Mouse (Mus musculus) gastrocnemius, postnatal 14 days (tissue): Measurements from ENCODE around the gene Ctc1. TPM values are rescaled to one million over a fixed set of nuclear protein-coding genes. Genes with fewer than 3 reads are reported as not detected.
"Not testable (repeated sequence)": the region's sequence is repeated elsewhere in the genome, so short reads cannot be mapped to it uniquely, and the experiment has no call there.

Experiments
- DNase-seq: peaks from one replicate; pipeline ENCODE4 v3.0.0; 2021; ENCODE audit warnings: mixed read lengths
- intact Hi-C: fragments of 180-260 bp; cut with DNase I; formaldehyde crosslinking; loops from one replicate; pipeline ENCODE4 v1.15.1; 2025; ENCODE audit warnings: low total_unique reads
- long read RNA-seq, 2 experiments: library from polyadenylated mRNA; stranded (forward); transcript quantifications; one replicate each; pipeline ENCODE4 v2.0.0; 2021
- total RNA-seq, 2 experiments: library from RNA; stranded (reverse); gene quantifications; 2 replicates each; pipeline ENCODE4 v1.2.3; 2021

Gene Ctc1
- 1 to 10 TPM; 7.5 to 8.1 TPM for total RNA-seq
- long read RNA-seq, experiment 1, full-length matches to known transcripts = 6 of 10 reads
- long read RNA-seq, experiment 1, partial matches to known transcripts = 3 of 10 reads
- long read RNA-seq, experiment 1, other reads (novel, unspliced or antisense) = 1 of 10 reads
- long read RNA-seq, experiment 2, full-length matches to known transcripts = 12 of 14 reads
- long read RNA-seq, experiment 2, partial matches to known transcripts = 1 of 14 reads
- long read RNA-seq, experiment 2, other reads (novel, unspliced or antisense) = 1 of 14 reads

DNA sequence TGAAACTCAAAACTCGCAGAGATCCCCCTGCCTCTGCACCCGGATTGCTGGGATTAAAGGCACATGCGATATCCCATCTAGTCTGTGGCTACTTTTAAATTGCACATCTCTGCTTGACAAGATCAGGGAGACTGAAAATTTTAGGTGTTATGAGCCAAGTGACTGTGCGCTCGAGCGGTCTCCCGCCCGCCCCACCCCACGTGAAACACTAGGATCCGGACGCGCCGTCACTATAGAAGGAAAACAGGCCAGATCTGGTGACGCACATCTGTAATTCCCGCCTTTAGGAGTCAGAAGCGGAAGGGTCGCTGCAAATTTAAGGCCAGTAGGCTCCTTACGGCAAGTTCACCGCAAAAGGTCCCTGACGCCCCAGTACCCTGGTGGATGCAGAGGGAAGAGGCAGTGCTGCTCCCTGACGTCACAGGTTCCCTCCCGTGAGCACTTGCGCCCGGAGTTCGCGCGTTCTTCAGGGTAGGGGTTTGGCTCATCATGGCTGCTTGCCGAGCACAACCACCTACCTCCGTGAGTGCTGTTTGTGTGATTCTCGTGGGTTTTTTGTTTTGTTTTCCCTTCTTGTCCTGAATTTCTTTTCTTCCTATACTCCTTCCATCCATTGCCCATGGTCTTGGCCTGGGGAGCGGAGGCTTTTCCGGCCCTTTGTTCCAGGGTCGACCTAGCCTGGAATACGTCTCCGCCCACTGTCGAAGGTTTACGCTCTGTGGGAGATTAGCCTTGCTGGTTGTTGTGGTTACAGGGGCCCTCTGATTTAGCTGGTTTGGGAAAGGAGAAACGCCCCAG lies at the start of gene Ctc1:
TSS of gene Ctc1 (plus strand) at position 268 of the 798 bp plus-strand sequence.
- DNase-seq = peak; percentile 89
- intact Hi-C loops = no loop called here

DNA sequence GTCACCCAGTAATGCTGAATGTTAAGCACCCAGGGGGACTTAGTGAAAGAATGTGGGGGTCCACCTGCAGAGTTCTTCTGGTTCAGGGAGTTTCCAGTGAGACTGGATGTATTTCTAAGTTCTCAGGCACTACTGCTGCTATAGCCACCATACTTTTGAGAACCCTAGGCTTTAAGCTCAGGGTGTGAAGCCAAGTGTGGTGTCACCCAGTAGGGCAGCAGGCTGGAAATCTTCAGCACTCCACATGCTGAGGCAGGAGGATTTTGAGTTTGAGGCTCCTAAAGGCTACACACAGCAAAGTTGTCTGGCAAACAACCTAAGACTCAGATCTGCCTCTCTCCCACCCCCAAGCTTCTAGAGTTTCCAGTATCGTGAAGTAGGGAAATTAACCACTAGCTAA lies 49.2 kb upstream of the Ctc1 start:
- no peak for DNase-seq
- intact Hi-C loops = no loop called here

DNA sequence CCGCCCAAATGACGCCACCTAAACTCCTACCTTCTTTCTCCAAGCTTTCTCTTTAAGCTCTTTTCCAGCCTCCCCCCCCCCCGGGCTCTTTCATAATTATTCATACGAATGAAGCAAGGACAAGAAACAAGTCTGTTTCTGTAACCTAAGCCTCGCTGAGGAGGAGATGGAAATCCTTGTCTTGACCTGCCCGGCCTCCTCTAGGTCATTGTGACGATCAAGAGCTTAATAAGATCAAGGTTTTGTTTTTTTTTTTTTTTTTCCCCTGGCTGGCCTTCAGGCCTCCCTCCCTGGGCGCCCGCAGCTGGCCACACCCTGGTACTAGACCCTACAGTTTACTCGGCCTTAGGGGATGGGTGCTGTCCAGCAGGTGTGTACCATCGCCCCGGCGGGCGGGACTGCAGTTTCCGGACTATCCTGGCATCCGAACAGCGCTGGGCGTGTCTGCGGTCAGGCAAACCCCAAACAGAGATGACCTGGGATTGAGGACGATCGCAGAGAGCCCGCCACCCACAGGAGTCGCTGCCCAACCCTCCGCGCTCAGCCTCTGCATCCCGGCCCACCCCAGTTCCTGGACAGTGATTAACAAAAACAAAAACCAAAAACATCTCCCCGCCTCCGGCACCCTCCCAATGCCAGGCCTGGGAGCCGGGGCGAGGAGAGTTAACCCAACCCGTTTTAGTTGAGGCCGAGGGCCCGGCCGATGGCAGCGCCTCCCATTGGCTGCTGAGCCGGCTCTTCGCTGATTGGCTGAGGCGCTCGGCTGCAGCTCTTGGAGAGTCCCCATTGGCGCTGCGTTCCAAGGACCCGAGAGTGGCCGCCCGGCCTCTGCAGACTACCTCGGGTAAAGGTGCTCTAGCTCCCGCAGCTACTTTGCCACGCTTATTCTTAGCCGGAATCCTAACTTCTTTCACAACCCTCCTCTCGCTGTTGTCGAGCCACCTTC lies 48.1 kb upstream of the Ctc1 start, which contains the start of gene Slc25a35:
TSS of gene Slc25a35 (plus strand) at position 795 of the 946 bp plus-strand sequence.
- DNase-seq = peak; percentile 93
- intact Hi-C loops = loop anchor here (2.0 kb wide), 1 partner anchor 69 kb away; no protein-coding TSS in a partner anchor

DNA sequence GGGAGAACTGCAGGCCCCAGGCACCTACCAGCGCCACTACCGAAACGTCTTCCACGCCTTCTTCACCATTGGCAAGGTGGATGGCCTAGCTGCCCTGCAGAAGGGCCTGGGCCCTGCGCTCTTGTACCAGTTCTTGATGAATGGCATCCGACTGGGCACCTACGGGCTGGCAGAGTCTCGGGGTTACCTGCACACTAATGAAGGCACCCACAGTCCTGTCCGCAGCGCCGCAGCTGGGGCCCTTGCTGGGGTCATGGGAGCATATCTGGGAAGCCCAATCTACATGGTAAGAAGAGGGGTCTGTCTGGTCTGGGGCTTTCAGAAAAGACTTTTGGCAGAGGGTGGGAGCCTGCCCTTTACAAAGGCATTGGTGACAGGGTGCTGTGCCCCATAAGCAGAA lies 47.0 kb upstream of the Ctc1 start:
- intact Hi-C loops = loop anchor here (2.0 kb wide), 1 partner anchor 68 kb away; no protein-coding TSS in a partner anchor
- DNase-seq = no peak

DNA sequence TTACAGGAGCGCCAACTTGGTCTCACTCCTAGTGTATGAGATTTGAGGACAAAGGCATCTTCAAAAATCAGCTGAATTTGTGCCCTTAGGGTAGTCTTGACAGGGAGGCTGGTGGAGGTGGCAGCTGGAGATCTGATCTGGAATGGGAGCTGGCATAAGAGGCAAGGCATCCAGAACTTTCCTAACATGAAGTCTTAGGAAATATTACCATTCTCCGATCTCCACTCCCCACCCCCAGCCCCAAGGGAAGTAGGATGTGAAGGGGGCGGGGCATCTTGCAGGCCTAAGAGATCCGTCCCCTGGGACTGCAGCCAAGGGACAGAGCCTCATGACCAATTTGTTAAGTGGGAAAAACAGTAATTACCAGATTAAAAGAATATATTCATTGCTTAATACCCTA lies 45.5 kb upstream of the Ctc1 start:
- DNase-seq = peak; percentile 28
- intact Hi-C loops = no loop called here

DNA sequence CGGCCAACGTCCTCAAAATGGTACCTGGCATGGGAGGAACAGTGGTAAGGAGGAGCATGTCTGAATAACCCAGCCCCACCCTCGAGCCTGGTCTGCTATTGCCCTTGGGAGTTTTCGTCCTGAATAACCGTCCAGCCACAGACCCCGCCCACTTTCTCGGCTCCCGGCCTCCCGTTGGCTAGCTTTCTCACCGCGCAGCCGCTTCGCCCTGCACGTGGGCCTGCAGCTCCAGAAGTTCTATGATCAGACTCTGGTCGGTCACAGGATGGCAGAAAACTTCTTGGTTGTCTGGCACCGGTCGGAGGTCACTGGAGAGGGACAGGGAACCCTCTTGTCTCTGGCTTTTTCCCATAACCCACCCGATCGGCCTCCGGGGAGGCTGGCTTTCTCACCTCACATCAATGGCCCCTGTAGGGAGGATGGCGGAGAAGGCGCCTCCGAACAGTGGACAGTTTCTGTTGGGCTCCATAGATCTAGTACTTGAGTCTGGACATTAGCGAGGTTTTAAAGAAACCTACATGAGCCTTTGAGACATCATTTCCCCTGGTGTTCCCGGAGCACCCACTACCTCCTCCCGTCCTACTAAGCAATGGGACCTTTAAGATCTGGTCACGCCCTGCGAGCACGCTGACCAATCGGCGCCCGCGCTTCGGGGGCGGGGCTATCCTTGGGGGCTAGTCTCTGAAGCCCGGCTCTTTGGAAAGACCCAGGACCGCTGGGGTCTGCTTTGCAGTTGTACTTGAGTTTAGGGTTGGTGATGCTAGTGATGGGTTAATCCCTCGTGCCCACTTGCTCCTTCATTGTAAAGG lies 42.3 kb upstream of the Ctc1 start:
- intact Hi-C loops = not testable (repeated sequence)
- DNase-seq = peak; percentile 86

DNA sequence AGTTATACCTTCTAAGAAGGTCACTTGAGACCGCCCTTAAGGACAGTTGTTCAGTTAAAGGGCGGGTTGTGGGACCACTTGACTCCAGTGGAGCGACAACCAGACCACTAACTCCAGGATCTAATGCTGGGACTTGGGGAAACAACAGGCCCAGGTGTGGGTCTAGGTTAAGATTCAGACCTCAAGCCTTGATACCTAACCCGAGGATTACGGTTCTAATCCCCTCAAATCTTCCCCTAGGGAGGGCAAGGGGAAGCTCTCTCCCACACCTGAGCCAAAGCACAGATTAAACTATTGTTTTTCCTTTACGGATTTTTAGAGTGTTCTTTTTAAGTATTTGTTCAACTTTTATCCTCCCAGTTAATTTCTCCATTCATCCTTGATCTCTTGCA lies 41.7 kb upstream of the Ctc1 start:
- no peak for DNase-seq
- intact Hi-C loops = no loop called here

DNA sequence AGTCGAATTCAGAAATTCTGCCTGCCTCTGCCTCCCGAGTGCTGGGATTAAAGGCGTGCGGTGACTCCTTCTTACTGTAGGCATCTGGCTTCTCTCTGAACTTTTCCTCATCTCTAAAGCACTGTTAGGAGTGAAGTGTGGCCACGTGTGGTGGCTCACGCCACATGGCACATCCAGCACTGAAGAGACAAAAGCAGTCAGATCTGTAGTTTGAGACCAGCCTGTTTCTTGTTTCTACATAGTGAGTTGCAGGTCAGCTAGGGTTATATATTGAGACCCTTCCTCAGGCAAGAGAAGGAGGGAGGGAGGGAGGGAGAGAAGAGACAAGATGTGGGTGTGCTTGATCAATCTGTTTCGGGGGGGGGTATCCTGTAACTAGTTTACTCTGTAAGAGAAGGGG lies 40.6 kb upstream of the Ctc1 start, which contains the start of gene Rangrf:
TSS of gene Rangrf (minus strand) at position 101 of the 400 bp plus-strand sequence.
- no peak for DNase-seq
- intact Hi-C loops = no loop called here

DNA sequence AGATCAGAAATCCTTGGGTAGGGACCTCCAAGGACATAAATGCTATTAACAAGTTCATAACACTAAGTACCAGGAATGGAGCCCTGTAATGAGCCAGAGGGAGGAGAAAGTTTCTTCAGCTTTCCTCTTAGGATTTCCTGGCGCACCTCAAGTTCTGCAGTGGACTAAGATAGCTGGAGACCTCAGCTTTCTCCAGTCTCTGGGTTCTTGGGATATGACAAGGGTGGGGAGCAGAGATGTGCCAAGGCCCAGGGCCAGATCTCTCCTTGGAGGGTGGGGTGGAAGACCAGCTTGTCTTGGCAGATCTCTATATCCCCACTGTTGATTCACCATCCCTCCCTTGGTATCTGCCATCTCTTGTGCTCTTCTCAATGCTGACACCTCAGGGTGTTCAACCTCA lies 40.1 kb upstream of the Ctc1 start:
- intact Hi-C loops = no loop called here
- DNase-seq = no peak

DNA sequence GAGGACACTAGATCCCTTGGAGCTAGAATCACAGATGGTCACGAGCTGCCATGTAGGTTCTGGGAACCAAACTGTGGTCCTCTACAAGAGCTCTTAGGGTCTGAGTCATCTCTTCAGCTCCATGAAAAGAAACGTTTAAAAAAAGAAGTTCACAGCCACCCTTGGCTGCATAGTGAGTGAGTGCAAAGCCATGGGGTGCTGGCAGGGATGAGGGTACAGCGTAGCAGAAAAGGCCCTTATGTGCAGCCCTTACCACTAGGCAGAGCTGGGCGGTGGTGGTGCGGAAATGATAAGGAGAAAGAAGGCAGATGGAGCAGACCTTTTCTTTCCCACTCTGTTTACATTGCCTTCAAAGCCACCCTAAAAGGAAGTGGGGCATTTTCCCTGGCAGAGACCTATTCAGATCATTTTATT lies 36.4 kb upstream of the Ctc1 start:
- intact Hi-C loops = no loop called here
- DNase-seq = no peak

DNA sequence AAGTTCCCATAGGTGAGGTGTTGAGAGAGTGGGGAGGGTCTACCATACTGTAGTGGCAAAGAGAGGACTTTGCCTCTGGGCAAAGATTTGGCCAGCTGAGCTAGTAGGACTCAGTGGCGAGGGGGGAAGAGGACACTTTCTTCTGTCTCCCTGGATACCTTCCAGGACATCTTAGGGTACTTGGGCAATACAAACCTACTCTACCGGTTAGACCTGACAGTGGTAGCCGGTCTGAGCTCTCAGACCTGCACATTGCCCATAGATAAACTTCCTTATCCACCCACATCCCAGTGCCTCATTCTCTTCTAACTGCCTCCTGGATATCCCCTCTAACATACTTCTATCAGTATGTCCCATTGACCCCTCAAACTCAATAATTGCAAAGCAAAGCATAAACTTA lies 34.8 kb upstream of the Ctc1 start:
- intact Hi-C loops = loop anchor here (5.0 kb wide), 1 partner anchor 74 kb away; no protein-coding TSS in a partner anchor
- no peak for DNase-seq

DNA sequence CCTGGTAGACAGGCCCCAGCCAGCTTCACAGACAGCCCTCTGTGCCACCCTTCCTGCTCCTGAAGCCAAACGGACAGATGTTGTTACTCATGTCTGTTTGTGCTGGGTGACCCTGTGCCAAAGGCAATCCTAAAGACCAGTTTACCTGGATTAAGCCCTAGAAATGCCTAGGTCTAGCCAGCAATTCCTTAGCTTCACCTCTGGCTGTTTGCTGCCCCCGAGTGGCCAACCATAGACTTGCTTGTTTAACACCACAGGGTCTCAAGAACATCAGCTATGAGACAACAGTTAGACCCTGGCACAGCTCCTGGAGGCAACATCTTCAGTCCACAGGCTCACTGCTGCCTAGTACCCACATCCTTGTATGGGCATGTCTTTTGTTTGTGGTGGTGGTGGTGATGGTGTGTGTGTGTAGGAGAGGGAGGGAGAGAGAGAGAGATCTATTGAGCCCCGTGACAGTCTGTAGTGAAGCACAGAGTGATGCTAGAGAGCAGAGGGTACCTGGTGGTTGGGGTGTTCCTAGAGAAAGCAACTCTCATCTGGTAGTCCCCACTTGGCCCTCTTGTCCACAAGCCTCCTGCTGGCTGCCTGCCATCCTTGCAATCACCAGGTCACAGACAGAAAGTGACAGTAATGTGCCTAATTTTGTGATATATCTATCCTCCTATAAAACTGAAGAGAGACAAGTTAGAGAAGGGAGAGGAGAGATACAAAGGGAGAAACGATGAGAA lies 32.9 kb upstream of the Ctc1 start:
- intact Hi-C loops = loop anchor here (5.0 kb wide), 1 partner anchor 76 kb away; no protein-coding TSS in a partner anchor
- DNase-seq = peak; percentile 74

DNA sequence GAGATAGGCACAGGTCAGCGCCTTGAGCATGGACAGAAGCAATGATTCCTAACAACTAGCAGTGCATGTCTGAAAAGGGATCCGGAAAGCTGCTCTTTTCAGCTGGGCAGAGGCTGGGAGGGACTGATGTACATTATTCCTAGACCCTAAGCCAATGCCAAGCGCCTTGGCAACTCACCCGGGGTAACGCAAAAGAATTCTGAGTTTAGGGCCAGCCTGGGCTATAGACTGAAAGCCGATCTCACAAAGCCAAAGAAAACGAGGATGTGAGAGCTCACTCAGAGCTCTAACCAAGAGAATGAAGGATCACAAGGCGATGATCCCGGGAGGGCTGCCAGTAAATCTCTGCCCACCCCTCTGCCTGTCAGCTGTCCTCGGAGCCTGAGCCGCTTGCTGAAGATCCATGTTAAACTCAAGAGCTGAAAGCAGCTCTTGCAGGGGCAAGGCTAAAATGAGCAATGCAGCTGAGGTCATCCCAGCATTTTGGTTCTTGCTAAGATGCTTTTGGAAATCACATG lies 28.3 kb upstream of the Ctc1 start:
- intact Hi-C loops = no loop called here
- no peak for DNase-seq

DNA sequence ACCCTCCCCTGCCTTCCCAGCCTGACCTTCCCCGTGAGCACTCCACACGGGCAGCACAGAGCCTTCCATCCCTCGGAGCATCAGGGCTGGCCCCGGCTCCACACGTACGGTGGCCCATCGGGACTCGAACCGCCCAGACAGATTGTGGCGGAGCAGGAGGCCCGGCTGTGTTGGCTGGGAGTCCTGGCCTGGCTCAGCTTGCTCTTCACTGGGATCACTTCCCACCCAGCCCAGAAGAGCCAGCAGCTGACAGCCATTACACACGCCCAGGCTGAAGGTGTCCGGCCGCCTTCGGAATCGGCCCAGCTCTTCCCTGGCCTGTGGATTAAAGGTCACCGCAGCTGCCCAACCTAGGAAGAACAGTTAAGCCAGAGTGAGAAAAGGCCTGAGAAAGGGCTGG lies 27.4 kb upstream of the Ctc1 start:
- peak; percentile 62 for DNase-seq
- intact Hi-C loops = no loop called here

DNA sequence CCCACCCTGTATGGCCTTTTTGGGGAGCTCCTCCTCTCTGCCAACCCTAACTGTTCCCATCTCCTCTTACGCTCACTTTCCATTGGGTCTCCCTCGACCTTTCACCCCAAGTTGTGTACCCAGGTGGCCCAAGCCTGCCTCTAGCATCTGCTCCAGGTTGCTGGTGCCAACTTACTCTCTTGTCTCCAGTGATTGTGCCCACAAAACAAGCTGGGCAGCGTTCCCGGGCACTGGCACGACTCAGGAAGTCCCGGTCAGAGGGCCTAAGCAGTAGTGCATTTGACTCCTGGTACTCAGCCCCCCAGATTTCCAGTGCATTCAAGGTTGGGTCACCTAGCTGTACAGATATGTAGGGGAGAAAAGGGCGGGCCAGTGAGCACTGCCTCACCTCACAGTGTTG lies 22.6 kb upstream of the Ctc1 start:
- intact Hi-C loops = no loop called here
- DNase-seq = no peak

DNA sequence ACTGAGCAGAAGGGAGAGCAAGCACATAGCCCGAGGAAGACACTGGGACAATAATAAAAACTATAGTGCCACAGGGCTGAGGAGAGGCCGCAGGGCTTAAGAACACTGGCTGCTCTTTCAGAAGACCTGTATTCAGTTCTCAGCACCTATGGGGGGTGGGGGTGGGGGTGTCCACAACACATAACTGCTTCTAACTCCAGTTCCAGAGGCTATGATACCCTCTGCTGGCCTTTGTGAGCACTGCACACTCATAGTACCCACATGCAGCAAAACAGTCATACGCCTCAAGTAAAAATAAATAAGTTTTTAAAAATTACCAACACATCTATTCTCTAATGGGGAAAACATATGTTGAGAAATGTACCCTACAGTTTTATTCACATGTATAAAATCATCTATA lies 21.3 kb upstream of the Ctc1 start:
- DNase-seq = no peak
- intact Hi-C loops = no loop called here

DNA sequence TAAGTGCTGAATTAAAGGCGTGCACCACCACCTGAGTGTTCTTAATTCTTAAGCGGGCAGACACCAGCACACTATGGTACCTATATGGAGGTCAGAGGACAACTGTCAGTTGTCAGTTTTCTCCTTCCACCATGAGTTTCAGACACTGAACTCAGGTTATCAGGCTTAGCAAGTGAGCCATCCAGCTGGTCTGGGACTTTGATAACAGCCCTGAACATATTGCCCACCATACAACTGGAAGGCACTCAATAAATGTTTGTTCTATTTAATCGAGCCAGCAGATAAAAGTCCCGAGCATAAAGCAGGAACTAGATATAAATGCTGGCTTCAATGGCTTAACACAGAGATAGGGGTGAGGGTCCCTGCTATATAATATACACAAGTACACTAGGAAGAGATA lies 18.6 kb upstream of the Ctc1 start:
- intact Hi-C loops = no loop called here
- no peak for DNase-seq

DNA sequence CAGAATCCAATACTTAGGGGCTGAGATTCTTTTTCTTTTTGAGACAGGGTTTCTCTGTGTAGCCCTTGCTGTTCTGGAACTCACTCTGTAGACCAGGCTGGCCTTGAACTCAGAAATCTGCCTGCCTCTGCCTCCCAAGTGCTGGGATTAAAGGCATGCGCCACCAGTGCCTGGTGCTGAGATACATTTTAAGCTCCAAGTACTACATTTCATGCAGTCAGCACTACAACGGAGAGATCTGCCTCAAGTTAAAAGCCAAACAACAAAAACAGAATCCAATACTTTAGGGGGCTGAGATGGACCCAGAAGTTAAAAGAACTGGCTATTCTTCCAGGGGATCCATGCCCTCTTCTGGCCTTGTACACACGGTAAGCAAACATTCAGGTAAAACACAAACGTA lies 12.9 kb upstream of the Ctc1 start:
- intact Hi-C loops, DNase-seq: not testable (repeated sequence)
